Mouse (Mus musculus) kidney, adult 2 months (tissue): ENCODE data around the gene Yipf2.

Experiments
- CTCF ChIP-seq: fragments of 200-500 bp; conservative IDR thresholded peaks from 2 replicates; pipeline ENCODE4 v1.5.1; 2011; ENCODE audit warnings: low read depth, mild to moderate bottlenecking, control low read depth, low read length, moderate library complexity, mixed read lengths; ENCODE audit not compliant: insufficient read depth, insufficient read length
- POLR2A ChIP-seq: fragments of 200-500 bp; IDR thresholded peaks from one replicate; pipeline ENCODE4 v1.6.1; 2011; ENCODE audit warnings: low read depth, low read length, control low read depth

DNA sequence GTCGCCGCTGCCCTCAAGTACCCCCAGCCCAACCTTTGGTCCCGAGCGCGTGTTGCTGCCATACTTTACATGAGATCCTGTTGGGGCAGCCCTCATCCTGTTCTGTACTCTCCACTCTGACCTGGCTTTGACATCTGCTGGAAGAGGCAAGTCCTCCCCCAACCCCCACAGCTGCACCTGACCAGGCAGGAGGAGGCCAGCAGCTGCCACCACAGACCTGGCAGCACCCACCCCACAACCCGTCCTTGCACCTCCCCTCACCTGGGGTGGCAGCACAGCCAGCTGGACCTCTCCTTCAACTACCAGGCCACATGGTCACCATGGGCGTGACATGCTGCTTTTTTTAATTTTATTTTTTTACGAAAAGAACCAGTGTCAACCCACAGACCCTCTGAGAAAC, 4.3 kb downstream of the Yipf2 start:
- TF ChIP-seq CTCF (no peak), POLR2A (no peak)
